Mouse (Mus musculus): ENCODE measurements around the gene Tbcel. TPM values are rescaled to one million over a fixed set of nuclear protein-coding genes. Genes with fewer than 3 reads are reported as not detected.
A peak's percentile ranks its signal among the peaks of the same experiment; 100 is the strongest.

The Tbcel gene
- polyA plus RNA-seq, 1 experiment from 2014 or later, result 7.6 TPM

GRCm38 (mm10) chr9:42460353-42460752, 47.3 kb downstream of the Tbcel start:
- H3K36me3 ChIP-seq (replicated peaks; ENCODE audit: insufficient read depth, low read length), result no peaks in the 10 kb centered on the region
- DNase-seq (no peak), ATAC-seq (no peak)
- WGBS (ENCODE audit: insufficient replicate concordance), result 80% methylated on average over 10 of the region's 10 CpGs
- peak overlapping the region; percentile 60 for H3K9ac ChIP-seq (replicated peaks)
- peak overlapping the region; percentile 84 for H3K27ac ChIP-seq (ENCODE audit: low read depth)
- peak overlapping the region; percentile 67 for H3K4me2 ChIP-seq (ENCODE audit: low read depth, low read length)
- TF ChIP-seq CTCF (IDR thresholded peaks at IDR 0.05; ENCODE audit: low read depth), result no peak
- TF ChIP-seq EP300 (IDR thresholded peaks at IDR 0.05; ENCODE audit: low read depth), result no peak
- peaks cover 59% of the 10 kb centered on the region for H3K4me1 ChIP-seq (ENCODE audit: insufficient read depth)
- no peaks in the 10 kb centered on the region for H3K9me3 ChIP-seq (ENCODE audit: low read length)
- no peaks in the 10 kb centered on the region for H3K27me3 ChIP-seq (ENCODE audit: insufficient read depth, low read length)
- peak overlapping the region; percentile 49 for H3K4me3 ChIP-seq (ENCODE audit: low read depth, low read length)

DNA sequence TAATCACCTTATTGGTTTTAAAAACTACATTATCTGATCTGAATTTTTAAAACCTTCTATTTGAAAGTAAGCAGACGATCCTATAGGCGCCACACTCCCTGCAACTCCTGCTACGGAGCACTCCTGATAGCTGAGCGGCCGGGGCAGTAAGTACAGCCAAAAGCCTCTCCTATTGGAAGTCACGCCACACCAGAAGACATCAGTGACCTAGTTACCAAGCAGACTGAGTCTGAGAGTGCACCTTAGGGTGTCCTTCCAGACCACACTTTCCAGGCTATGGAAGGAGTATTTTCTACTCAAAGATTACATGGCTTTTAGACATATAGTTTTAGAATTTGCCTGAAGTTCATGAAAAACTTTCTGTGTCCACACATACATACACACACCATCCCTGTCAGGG, 47.9 kb downstream of the Tbcel start:
- ATAC-seq, result no peak
- Histone ChIP-seq H3K4me1 (ENCODE audit: insufficient read depth) (peaks cover 60% of the 10 kb centered on the region), H3K4me3 (ENCODE audit: low read depth, low read length) (peak overlapping the region; percentile 49), H3K27ac (ENCODE audit: low read depth) (no peak overlapping the region), H3K36me3 (replicated peaks; ENCODE audit: insufficient read depth, low read length) (no peaks in the 10 kb centered on the region), H3K4me2 (ENCODE audit: low read depth, low read length) (peak overlapping the region; percentile 67), H3K9me3 (ENCODE audit: low read length) (no peaks in the 10 kb centered on the region), H3K9ac (replicated peaks) (peak overlapping the region; percentile 60), H3K27me3 (ENCODE audit: insufficient read depth, low read length) (no peaks in the 10 kb centered on the region)
- WGBS (ENCODE audit: insufficient replicate concordance), result 71% methylated on average over 6 of the region's 6 CpGs
- DNase-seq, result no peak
- TF ChIP-seq CTCF (IDR thresholded peaks at IDR 0.05; ENCODE audit: low read depth) (no peak), EP300 (IDR thresholded peaks at IDR 0.05; ENCODE audit: low read depth) (no peak)

DNA sequence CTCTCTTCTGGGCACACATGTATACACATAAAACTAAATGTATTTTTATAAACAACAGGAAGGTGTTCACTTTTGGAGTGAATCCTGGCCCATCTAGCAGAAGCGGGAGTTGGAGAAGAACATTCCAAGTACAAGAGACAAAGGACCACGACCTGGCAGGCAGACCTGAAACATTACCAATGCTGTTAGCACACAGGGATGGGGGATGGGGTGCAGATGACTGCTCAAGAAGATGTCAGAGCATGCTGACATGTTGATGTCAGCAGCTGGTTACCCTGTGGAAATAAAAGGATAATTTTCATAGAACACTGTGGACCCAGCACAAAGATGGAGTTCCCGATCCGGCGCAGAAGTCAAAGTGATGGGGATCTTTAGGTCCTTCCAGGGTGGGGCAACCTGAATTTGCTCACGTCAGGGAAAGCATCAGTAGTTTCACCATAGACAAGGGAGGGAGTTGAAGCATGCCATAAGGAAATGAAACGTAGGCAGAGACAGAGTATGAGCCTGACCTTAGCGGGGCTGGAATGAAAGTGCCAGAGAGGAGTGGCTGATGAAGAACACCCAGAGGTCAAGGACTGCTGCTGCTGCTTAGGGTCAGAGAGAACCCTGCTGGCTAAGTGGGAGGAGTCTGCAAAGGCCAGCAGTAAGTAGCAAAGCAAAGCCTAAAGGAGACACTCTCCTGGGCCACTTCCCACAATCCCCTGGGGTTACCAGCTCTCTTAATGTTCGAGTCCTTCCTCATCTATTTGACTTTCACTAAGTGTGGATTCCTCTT, 48.7 kb downstream of the Tbcel start:
- H3K4me1 ChIP-seq (ENCODE audit: insufficient read depth), result peaks cover 54% of the 10 kb centered on the region

DNA sequence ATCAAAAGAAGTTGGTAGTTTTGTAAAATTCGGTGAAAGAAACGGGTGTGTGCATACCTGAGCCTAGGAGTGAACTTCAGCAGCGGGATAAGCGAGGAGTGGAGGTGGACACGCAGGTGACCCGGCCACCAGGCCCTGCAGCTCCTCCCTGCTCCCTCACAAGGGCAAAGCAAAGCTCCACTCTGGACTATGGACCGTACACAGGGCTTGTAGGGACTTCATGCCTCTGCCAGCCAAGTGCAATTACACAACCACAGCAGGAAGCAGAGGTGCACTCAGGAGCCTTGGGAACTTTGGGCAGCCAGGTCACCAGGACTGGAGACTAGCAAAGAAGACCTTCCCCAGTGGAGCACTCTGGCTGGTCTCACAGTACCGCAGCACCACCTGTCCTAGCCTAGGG, 50.1 kb downstream of the Tbcel start:
- TF ChIP-seq EP300 (IDR thresholded peaks at IDR 0.05; ENCODE audit: low read depth) (no peak), CTCF (IDR thresholded peaks at IDR 0.05; ENCODE audit: low read depth) (no peak)
- DNase-seq, result peak; percentile 65

More for the DNA sequence above, 48.7 kb downstream of the Tbcel start:
- no peaks in the 10 kb centered on the region for H3K27me3 ChIP-seq (ENCODE audit: insufficient read depth, low read length)
- peak overlapping the region; percentile 49 for H3K4me3 ChIP-seq (ENCODE audit: low read depth, low read length)
- no peak for TF ChIP-seq CTCF (IDR thresholded peaks at IDR 0.05; ENCODE audit: low read depth)
- TF ChIP-seq EP300 (IDR thresholded peaks at IDR 0.05; ENCODE audit: low read depth), result no peak
- WGBS (ENCODE audit: insufficient replicate concordance), result 66% methylated on average over 9 of the region's 9 CpGs
- no peak overlapping the region for H3K9ac ChIP-seq (replicated peaks)
- peak overlapping the region; percentile 67 for H3K4me2 ChIP-seq (ENCODE audit: low read depth, low read length)
- peak overlapping the region; percentile 76; the same call in 1 of the 2 replicates for H3K27ac ChIP-seq (ENCODE audit: low read depth)
- H3K36me3 ChIP-seq (replicated peaks; ENCODE audit: insufficient read depth, low read length), result no peaks in the 10 kb centered on the region
- DNase-seq (no peak), ATAC-seq (no peak)
- H3K9me3 ChIP-seq (ENCODE audit: low read length), result no peaks in the 10 kb centered on the region

GRCm38 (mm10) chr9:42454364-42454763, 53.2 kb downstream of the Tbcel start:
- DNase-seq (no peak), ATAC-seq (no peak)
- peaks cover 17% of the 10 kb centered on the region for H3K4me1 ChIP-seq (ENCODE audit: insufficient read depth)
- H3K9ac ChIP-seq (replicated peaks), result no peak overlapping the region
- no peaks in the 10 kb centered on the region for H3K27me3 ChIP-seq (ENCODE audit: insufficient read depth, low read length)
- no peak overlapping the region for H3K27ac ChIP-seq (ENCODE audit: low read depth)
- 91% methylated on average over 8 of the region's 8 CpGs for WGBS (ENCODE audit: insufficient replicate concordance)
- H3K4me2 ChIP-seq (ENCODE audit: low read depth, low read length), result no peak overlapping the region
- no peaks in the 10 kb centered on the region for H3K9me3 ChIP-seq (ENCODE audit: low read length)
- TF ChIP-seq CTCF (IDR thresholded peaks at IDR 0.05; ENCODE audit: low read depth) (no peak), EP300 (IDR thresholded peaks at IDR 0.05; ENCODE audit: low read depth) (no peak)
- peaks cover 22% of the 10 kb centered on the region for H3K36me3 ChIP-seq (replicated peaks; ENCODE audit: insufficient read depth, low read length)
- no peak overlapping the region for H3K4me3 ChIP-seq (ENCODE audit: low read depth, low read length)

More for the DNA sequence above, 50.1 kb downstream of the Tbcel start:
- Histone ChIP-seq H3K27ac (ENCODE audit: low read depth) (peak overlapping the region; percentile 76), H3K27me3 (ENCODE audit: insufficient read depth, low read length) (no peaks in the 10 kb centered on the region), H3K9me3 (ENCODE audit: low read length) (no peaks in the 10 kb centered on the region), H3K9ac (replicated peaks) (no peak overlapping the region), H3K4me1 (ENCODE audit: insufficient read depth) (peaks cover 42% of the 10 kb centered on the region), H3K4me2 (ENCODE audit: low read depth, low read length) (peak overlapping the region; percentile 22; the same call in 1 of the 2 replicates), H3K4me3 (ENCODE audit: low read depth, low read length) (no peak overlapping the region), H3K36me3 (replicated peaks; ENCODE audit: insufficient read depth, low read length) (no peaks in the 10 kb centered on the region)
- 59% methylated on average over 8 of the region's 8 CpGs for WGBS (ENCODE audit: insufficient replicate concordance)
- ATAC-seq, result peak; percentile 83

DNA sequence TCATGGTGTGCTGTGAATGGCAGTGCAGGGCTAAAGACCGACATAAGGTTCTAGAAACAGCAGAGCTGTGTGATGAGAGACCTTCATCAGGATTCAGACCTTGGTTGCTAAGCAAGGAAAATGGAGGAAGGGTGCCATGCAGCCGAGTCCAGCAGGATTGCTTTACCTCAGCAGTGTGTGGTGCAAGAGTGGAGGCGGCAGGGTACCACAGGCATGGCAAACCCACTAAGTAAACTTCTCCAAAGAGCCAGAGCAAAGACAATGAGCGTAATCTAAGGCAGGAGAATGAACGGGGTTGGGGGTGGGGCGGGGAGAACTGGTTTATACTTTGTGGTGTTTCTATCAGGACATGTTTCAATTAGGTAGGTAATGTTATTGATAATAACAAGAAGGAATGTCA, 58.6 kb downstream of the Tbcel start:
- TF ChIP-seq CTCF (IDR thresholded peaks at IDR 0.05; ENCODE audit: low read depth), result no peak
- TF ChIP-seq EP300 (IDR thresholded peaks at IDR 0.05; ENCODE audit: low read depth), result no peak

More for the DNA sequence above, 58.6 kb downstream of the Tbcel start:
- H3K36me3 ChIP-seq (replicated peaks; ENCODE audit: insufficient read depth, low read length), result peaks cover 60% of the 10 kb centered on the region
- no peak for DNase-seq
- ATAC-seq, result no peak
- H3K27me3 ChIP-seq (ENCODE audit: insufficient read depth, low read length), result no peaks in the 10 kb centered on the region
- H3K4me1 ChIP-seq (ENCODE audit: insufficient read depth), result no peaks in the 10 kb centered on the region
- no peak overlapping the region for H3K4me2 ChIP-seq (ENCODE audit: low read depth, low read length)
- no peak overlapping the region for H3K9ac ChIP-seq (replicated peaks)
- no peak overlapping the region for H3K4me3 ChIP-seq (ENCODE audit: low read depth, low read length)
- H3K9me3 ChIP-seq (ENCODE audit: low read length), result no peaks in the 10 kb centered on the region
- 80% methylated on average over 6 of the region's 6 CpGs for WGBS (ENCODE audit: insufficient replicate concordance)
- H3K27ac ChIP-seq (ENCODE audit: low read depth), result no peak overlapping the region

Data from liver, postnatal 0 days (tissue).